Mouse (Mus musculus): ENCODE measurements around the gene Sys1.

- TF ChIP-seq CTCF (IDR thresholded peaks at IDR 0.05; ENCODE audit: borderline replicate concordance, insufficient read depth, low read depth, low read length) (no peak), POLR2A (IDR thresholded peaks at IDR 0.05; ENCODE audit: borderline replicate concordance, insufficient read depth, low read length) (0 out of 2 replicates have a peak, but pooled peaks have one; percentile 20)
Observed at GRCm38 (mm10) chr2:164487812-164488211, 31.0 kb downstream of the Sys1 start.

Measured in cerebellum, adult 2 months (tissue).